Mouse (Mus musculus): ENCODE measurements around the gene Mef2a.

GRCm38 (mm10) chr7:67210004-67210833, 162.4 kb downstream of the Mef2a start:
- no peak for TF ChIP-seq POLR2A (IDR thresholded peaks at IDR 0.05; ENCODE audit: borderline replicate concordance, control insufficient read depth, low read depth, low read length)
- no peak for TF ChIP-seq CTCF (IDR thresholded peaks at IDR 0.05; ENCODE audit: control insufficient read depth, insufficient read depth, low read length)

All from bone marrow, adult 2 months (tissue).